Mouse (Mus musculus): ENCODE data around the gene Gm2075. TPM values are rescaled to one million over a fixed set of nuclear protein-coding genes. Genes with fewer than 3 reads are reported as not detected.
"Not testable (repeated sequence)": the region's sequence is repeated elsewhere in the genome, so short reads cannot be mapped to it uniquely, and the experiment has no call there.

The Gm2075 gene
- total RNA-seq (2021) (not detected), polyA plus RNA-seq (2012; rRNA removed) (not detected in 2 replicates)
- long read RNA-seq = 0 reads

DNA sequence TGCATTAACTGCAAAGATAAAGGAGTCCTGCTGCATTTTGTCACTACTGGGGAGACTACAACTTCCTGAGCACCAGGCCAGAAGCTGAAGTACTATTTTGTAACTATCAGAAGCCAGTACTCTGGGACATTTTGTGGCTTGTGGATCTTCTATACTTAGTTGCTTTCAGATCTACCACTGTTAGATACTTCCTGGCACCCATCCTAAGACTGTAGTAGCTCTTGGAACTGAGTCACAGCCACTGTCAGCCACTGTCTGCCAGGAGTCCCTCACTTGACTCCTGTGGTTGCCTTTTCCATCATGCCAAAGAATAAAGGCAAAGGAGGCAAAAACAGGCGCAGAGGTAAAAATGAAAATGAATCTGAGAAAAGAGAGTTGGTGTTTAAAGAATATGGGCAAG lies at the start of gene Gm2075:
TSS of gene Gm2075 (plus strand) at position 301 of the 400 bp plus-strand sequence.
- not testable (repeated sequence) for DNase-seq

DNA sequence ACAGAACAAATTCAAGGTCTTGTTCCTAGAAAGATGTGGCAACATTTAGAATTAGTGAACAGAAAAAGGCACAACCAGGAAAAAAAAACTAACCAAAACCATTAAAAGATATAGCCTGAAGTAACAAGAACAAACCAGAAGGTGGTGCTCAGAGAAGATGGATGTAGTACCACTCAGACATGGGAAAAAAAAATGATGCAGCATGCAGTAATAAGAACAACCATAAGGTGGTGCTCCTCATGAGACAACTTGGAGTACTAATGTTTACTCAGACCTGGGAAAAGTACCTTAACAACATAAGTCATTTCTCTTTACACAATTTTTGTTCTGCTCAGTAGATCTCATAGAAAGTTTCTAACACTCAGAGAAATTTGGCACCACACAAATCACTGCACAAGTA lies 27.6 kb upstream of the Gm2075 start:
- not testable (repeated sequence) for DNase-seq

DNA sequence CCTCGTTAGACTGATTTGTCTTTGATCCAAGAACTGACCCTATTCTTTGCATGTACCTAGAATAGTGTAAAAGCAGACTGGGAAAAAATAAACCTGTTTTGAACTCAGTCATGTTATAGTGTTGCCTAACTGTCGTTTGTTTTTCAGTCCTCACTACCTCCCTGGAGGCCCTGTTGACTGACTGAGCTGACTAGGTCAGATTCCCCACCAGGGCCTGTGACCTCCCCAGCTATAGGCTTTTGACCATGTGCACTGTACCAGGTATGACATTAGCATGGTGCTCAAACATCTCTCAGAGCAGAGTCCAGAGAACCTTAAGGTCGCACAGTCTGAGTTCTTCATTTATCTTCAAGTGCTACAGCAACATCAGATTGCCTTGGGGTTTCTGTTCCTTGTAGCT lies 7.5 kb upstream of the Gm2075 start:
- not testable (repeated sequence) for DNase-seq

DNA sequence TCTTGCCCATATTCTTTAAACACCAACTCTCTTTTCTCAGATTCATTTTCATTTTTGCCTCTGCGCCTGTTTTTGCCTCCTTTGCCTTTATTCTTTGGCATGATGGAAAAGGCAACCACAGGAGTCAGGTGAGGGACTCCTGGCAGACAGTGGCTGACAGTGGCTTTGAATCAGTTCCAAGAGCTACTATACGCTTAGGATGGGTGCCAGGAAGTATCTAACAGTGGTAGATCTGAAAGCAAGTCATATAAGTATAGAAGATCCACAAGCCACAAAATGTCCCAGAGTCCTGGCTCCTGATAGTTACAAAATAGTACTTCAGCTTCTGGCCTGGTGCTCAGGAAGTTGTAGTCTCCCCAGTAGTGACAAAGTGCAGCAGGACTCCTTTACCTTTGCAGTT lies 7.0 kb downstream of the Gm2075 start, which contains the start of gene Gm6803:
TSS of gene Gm6803 (minus strand) at position 101 of the 400 bp plus-strand sequence.
- DNase-seq = not testable (repeated sequence)

- not testable (repeated sequence) for DNase-seq
Measured at GRCm38 (mm10) chr12:88026704-88027103, 15.1 kb downstream of the Gm2075 start, which contains the start of gene Gm2056. Gene Gm2056, plus strand, starts transcription at chr12:88027004.

GRCm38 (mm10) chr12:88032250-88032649 lies 20.6 kb downstream of the Gm2075 start:
- DNase-seq = not testable (repeated sequence)

- not testable (repeated sequence) for DNase-seq
Measured at GRCm38 (mm10) chr12:88039062-88039461, 27.4 kb downstream of the Gm2075 start.

- not testable (repeated sequence) for DNase-seq
Measured at GRCm38 (mm10) chr12:88039703-88040102, 28.1 kb downstream of the Gm2075 start.

GRCm38 (mm10) chr12:88045226-88045625 lies 33.6 kb downstream of the Gm2075 start:
- not testable (repeated sequence) for DNase-seq

Other genes with a start within 250 kb of the Gm2075 start
- gene Gm21319, start 236.1 kb upstream of the Gm2075 start, total RNA-seq (2021) = not detected
- not detected in 2 replicates for gene Gm21319, start 236.1 kb upstream of the Gm2075 start, polyA plus RNA-seq (2012; rRNA removed)
- not detected for gene Gm21936, start 216.3 kb upstream of the Gm2075 start, total RNA-seq (2021)
- gene Gm21936, start 216.3 kb upstream of the Gm2075 start, polyA plus RNA-seq (2012; rRNA removed) = not detected in 2 replicates
- not detected for gene BB287469, start 195.3 kb upstream of the Gm2075 start, total RNA-seq (2021)
- not detected in 2 replicates for gene BB287469, start 195.3 kb upstream of the Gm2075 start, polyA plus RNA-seq (2012; rRNA removed)
- gene Gm2001, start 169.5 kb upstream of the Gm2075 start, total RNA-seq (2021) = not detected
- not detected in 2 replicates for gene Gm2001, start 169.5 kb upstream of the Gm2075 start, polyA plus RNA-seq (2012; rRNA removed)
- gene Gm2016, start 137.8 kb upstream of the Gm2075 start, total RNA-seq (2021) = not detected
- not detected in 2 replicates for gene Gm2016, start 137.8 kb upstream of the Gm2075 start, polyA plus RNA-seq (2012; rRNA removed)
- gene Gm2022, start 116.5 kb upstream of the Gm2075 start, total RNA-seq (2021) = not detected
- gene Gm2022, start 116.5 kb upstream of the Gm2075 start, polyA plus RNA-seq (2012; rRNA removed) = not detected in 2 replicates
- not detected for gene Gm2035, start 92.0 kb upstream of the Gm2075 start, total RNA-seq (2021)
- gene Gm2035, start 92.0 kb upstream of the Gm2075 start, polyA plus RNA-seq (2012; rRNA removed) = not detected in 2 replicates
- not detected for gene Gm2042, start 57.8 kb upstream of the Gm2075 start, total RNA-seq (2021)
- not detected in 2 replicates for gene Gm2042, start 57.8 kb upstream of the Gm2075 start, polyA plus RNA-seq (2012; rRNA removed)
- gene Gm6803, start 6.9 kb downstream of the Gm2075 start, total RNA-seq (2021) = not detected
- gene Gm6803, start 6.9 kb downstream of the Gm2075 start, polyA plus RNA-seq (2012; rRNA removed) = not detected in 2 replicates
- gene Gm2056, start 15.2 kb downstream of the Gm2075 start, total RNA-seq (2021) = not detected
- not detected in 2 replicates for gene Gm2056, start 15.2 kb downstream of the Gm2075 start, polyA plus RNA-seq (2012; rRNA removed)
- gene Gm16368, start 71.8 kb downstream of the Gm2075 start, total RNA-seq (2021) = not detected
- not detected in 2 replicates for gene Gm16368, start 71.8 kb downstream of the Gm2075 start, polyA plus RNA-seq (2012; rRNA removed)
- gene Gm10436, start 170.3 kb downstream of the Gm2075 start, total RNA-seq (2021) = not detected
- gene Gm10436, start 170.3 kb downstream of the Gm2075 start, polyA plus RNA-seq (2012; rRNA removed) = not detected in 2 replicates
- gene Gm8332, start 238.3 kb downstream of the Gm2075 start, total RNA-seq (2021) = not detected
- gene Gm8332, start 238.3 kb downstream of the Gm2075 start, polyA plus RNA-seq (2012; rRNA removed) = not detected in 2 replicates